Mouse (Mus musculus) brain, adult 2 months (tissue): ENCODE results near the gene Arpc5.
"Not testable (repeated sequence)": the region's sequence is repeated elsewhere in the genome, so short reads cannot be mapped to it uniquely, and the experiment has no call there.

Source experiments
- DNase-seq: peaks from one replicate; pipeline ENCODE4 v3.0.0; 2011; ENCODE audit warnings: low read depth, low spot score

Gene Arpc5

GRCm38 (mm10) chr1:152779071-152779737 is 12.9 kb downstream of the Arpc5 start:
- peak; percentile 74 for DNase-seq

GRCm38 (mm10) chr1:152784620-152785019 is 18.3 kb downstream of the Arpc5 start:
- no peak for DNase-seq

- DNase-seq = not testable (repeated sequence)
Observed at GRCm38 (mm10) chr1:152785446-152785845, 19.1 kb downstream of the Arpc5 start.

GRCm38 (mm10) chr1:152786953-152787352 is 20.6 kb downstream of the Arpc5 start:
- DNase-seq = no peak

GRCm38 (mm10) chr1:152788121-152788660 is 21.8 kb downstream of the Arpc5 start:
- no peak for DNase-seq

GRCm38 (mm10) chr1:152790254-152790653 is 23.9 kb downstream of the Arpc5 start:
- peak; percentile 53 for DNase-seq

- no peak for DNase-seq
Observed at GRCm38 (mm10) chr1:152790821-152791220, 24.5 kb downstream of the Arpc5 start.

GRCm38 (mm10) chr1:152791269-152791668 is 24.9 kb downstream of the Arpc5 start:
- no peak for DNase-seq

- peak; percentile 87 for DNase-seq
Observed at GRCm38 (mm10) chr1:152792736-152793494, 26.6 kb downstream of the Arpc5 start.

- DNase-seq = no peak
Observed at GRCm38 (mm10) chr1:152793495-152794130, 27.3 kb downstream of the Arpc5 start.

GRCm38 (mm10) chr1:152795688-152796255 is 29.4 kb downstream of the Arpc5 start:
- no peak for DNase-seq

GRCm38 (mm10) chr1:152796683-152797263 is 30.4 kb downstream of the Arpc5 start:
- no peak for DNase-seq

GRCm38 (mm10) chr1:152798125-152798524 is 31.8 kb downstream of the Arpc5 start:
- no peak for DNase-seq

GRCm38 (mm10) chr1:152799897-152800296 is 33.6 kb downstream of the Arpc5 start, which contains the start of gene Ncf2:
Gene Ncf2 (plus strand): TSS chr1:152800194.
- peak; percentile 74 for DNase-seq

GRCm38 (mm10) chr1:152800633-152801176 is 34.4 kb downstream of the Arpc5 start:
- no peak for DNase-seq

- no peak for DNase-seq
Observed at GRCm38 (mm10) chr1:152804907-152805306, 38.6 kb downstream of the Arpc5 start.

- DNase-seq = no peak
Observed at GRCm38 (mm10) chr1:152807619-152808391, 41.5 kb downstream of the Arpc5 start.

- DNase-seq = no peak
Observed at GRCm38 (mm10) chr1:152808392-152808680, 42.0 kb downstream of the Arpc5 start.

- no peak for DNase-seq
Observed at GRCm38 (mm10) chr1:152809541-152810252, 43.4 kb downstream of the Arpc5 start.
